Mouse (Mus musculus): Measurements from ENCODE around the gene Slc47a1.

DNA sequence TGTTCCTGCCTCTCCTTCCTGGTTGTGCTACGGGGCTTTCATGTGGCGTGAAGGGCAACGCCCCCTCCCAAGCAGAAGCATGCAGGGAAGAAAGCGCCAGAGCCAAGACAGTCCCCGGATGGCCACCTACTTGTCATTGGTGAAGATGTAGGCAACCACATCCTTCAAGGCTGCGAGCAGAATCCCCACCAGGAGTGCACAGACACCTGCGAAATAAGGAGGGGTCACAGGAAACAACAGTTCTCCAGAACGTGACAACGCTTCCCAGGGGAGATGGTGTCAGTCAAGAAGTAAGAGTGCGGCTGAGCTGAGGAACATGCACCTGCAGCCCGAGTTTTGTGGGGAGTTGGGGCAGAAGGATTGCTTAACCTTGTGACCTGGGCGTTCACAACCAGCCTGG lies 68.3 kb downstream of the Slc47a1 start:
- no peak for TF ChIP-seq CTCF (IDR thresholded peaks at IDR 0.05)
- no peak for TF ChIP-seq EP300 (IDR thresholded peaks at IDR 0.05)
